Mouse (Mus musculus): Measurements from ENCODE around the gene Arhgef25.

DNA sequence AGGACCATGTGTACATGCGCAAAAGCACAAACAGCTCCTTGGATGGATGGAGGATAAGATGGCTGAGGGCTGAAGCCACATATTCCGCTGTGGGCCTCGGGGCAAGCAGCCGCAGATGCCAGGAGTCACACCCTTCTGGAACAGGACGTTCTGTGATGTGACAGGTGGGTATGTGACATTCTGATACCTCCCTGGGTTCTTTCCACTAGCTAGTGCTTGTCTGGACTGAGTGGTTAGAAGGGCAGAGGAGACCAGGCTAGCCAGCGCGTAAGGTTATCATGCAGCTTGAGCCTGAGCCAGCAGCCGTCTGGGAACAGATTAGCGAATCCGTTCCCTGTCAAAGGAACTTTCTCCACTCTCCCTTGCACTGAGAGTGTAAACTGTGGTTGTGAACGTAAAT lies 48.9 kb downstream of the Arhgef25 start:
- TF ChIP-seq POLR2A (IDR thresholded peaks at IDR 0.05; ENCODE audit: insufficient read depth, low read depth, low read length) (no peak), CTCF (IDR thresholded peaks at IDR 0.05; ENCODE audit: insufficient read depth, low read depth, low read length) (no peak)

Data from olfactory bulb, adult 2 months (tissue).